Mouse (Mus musculus) erythroblast, embryonic 14.5 days (primary cell): ENCODE data around the gene Arih1.

Experiments
- GATA1 ChIP-seq: IDR thresholded peaks from 2 replicates; pipeline ENCODE4 v1.6.1; 2012; ENCODE audit warnings: low read length, inconsistent platforms, mixed read lengths
- TAL1 ChIP-seq: IDR thresholded peaks from 3 replicates; pipeline ENCODE4 v1.6.1; 2012; ENCODE audit warnings: low read length, inconsistent platforms, mixed read lengths

DNA sequence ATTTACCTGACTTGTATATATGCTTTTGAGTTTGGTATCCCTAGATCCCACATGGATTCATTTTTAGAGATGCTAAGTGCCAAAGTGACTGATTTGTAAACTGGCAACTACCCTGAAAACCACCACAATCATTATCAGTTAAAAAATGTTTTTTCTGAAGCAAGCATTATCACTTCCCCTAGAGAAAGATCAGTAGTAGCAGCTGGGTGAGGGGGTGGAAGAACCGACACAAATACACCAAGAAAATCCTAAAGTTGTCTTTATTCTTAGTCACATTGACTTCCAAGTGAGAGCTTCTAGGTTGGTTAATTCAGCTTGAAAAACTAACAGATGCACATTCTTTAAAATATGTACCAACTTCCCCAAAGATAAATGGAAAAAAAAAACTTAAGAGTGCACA is 98.1 kb downstream of the Arih1 start:
- TF ChIP-seq GATA1 (no peak), TAL1 (no peak)
